Mouse (Mus musculus): Measurements from ENCODE around the gene Zbtb8b. TPM values are rescaled to one million over a fixed set of nuclear protein-coding genes. Genes with fewer than 3 reads are reported as not detected.

The Zbtb8b gene
- total RNA-seq, 2 experiments from 2014 or later, result 0.13 to 0.45 TPM

DNA sequence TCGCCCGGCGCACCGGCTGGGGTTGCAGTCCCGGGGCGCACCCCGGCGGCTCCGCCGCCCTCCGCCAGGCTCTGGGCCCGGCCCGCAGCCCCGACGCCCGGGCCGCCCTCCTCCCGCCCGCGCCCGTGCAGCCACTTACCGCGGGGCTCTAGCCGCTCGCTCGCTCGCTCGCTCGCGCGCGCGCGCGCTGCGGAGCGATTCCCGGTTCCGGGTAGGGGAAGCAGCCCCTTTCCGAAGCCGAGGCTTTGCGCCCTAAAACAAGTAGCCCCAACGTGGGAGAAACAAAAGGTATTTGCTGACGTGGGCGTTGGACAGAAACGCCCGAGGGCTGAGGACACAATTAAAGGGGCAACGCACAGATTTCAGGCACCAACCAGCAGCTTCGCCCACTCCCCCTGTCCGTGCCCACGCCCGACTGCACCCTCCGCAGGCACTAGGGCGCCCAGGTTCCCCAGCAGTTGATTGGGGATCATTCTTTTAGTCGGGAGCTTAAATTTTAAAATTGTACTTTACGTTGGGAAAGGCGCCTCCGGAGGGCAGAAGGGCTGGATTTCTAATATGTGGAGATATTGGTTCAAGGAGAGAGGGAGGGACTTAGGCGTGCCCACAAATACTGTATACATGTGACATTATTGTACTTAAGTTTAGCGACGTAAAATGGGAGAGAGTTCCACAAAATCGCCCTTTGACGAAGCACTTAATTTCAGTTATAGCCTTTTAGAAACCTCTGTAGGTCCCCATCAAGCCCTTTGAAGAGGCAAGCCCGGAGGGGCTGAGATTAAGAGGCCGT is 62.9 kb downstream of the Zbtb8b start, which contains the start of gene Zbtb8a:
TSS of gene Zbtb8a (minus strand) at position 516 of the 790 bp plus-strand sequence.
- DNase-seq (ENCODE audit: low spot score in 2 of 2), result peak; percentile 48 to 50

- DNase-seq (ENCODE audit: low spot score in 2 of 2), result peak; percentile 47 to 60
Measured at GRCm38 (mm10) chr4:129376961-129377545, 63.6 kb downstream of the Zbtb8b start.

- no peak for DNase-seq (ENCODE audit: low spot score in 2 of 2)
Measured at GRCm38 (mm10) chr4:129375821-129376220, 64.8 kb downstream of the Zbtb8b start.

Other genes starting within 250 kb of the Zbtb8b start
- gene C77080, start 179.4 kb downstream of the Zbtb8b start, total RNA-seq (2021), result 10 to 100 TPM; 18.1 to 22.1 TPM
- 1 to 10 TPM in 1 of 2 experiments, under 1 TPM in 1; 0.76 to 1.5 TPM for gene Sync, start 153.2 kb downstream of the Zbtb8b start, total RNA-seq (2021)
- 100 to 1,000 TPM; 128 to 132 TPM for gene Rbbp4, start 105.5 kb downstream of the Zbtb8b start, total RNA-seq (2021)
- 10 to 100 TPM; 49.4 to 52.4 TPM for gene Zbtb8os, start 105.2 kb downstream of the Zbtb8b start, total RNA-seq (2021)
- gene Zbtb8a, start 62.7 kb downstream of the Zbtb8b start, total RNA-seq (2021), result 1 to 10 TPM; 2.7 to 3.7 TPM
- gene Bsdc1, start 20.7 kb upstream of the Zbtb8b start, total RNA-seq (2021), result 10 to 100 TPM; 56.8 to 71.5 TPM
- not detected for gene Tssk3, start 50.2 kb upstream of the Zbtb8b start, total RNA-seq (2021)
- gene Fam229a, start 50.3 kb upstream of the Zbtb8b start, total RNA-seq (2021), result not detected
- 10 to 100 TPM; 29.3 to 30.4 TPM for gene Marcksl1, start 72.7 kb upstream of the Zbtb8b start, total RNA-seq (2021)
- gene Hdac1, start 101.9 kb upstream of the Zbtb8b start, total RNA-seq (2021), result 10 to 100 TPM; 38.9 to 48.2 TPM
- 1 to 10 TPM; 1.8 to 2.3 TPM for gene Lck, start 132.8 kb upstream of the Zbtb8b start, total RNA-seq (2021)
- gene Fam167b, start 137.7 kb upstream of the Zbtb8b start, total RNA-seq (2021), result 10 to 100 TPM; 28.2 to 31.4 TPM
- gene Eif3i, start 159.8 kb upstream of the Zbtb8b start, total RNA-seq (2021), result 100 to 1,000 TPM; 174 to 175 TPM
- 100 to 1,000 TPM in 1 of 2 experiments, 10 to 100 TPM in 1; 84.9 to 105 TPM for gene Tmem234, start 159.8 kb upstream of the Zbtb8b start, total RNA-seq (2021)
- gene Dcdc2b, start 173.4 kb upstream of the Zbtb8b start, total RNA-seq (2021), result 1 to 10 TPM; 1.5 to 1.7 TPM
- gene Iqcc, start 178.2 kb upstream of the Zbtb8b start, total RNA-seq (2021), result 10 to 100 TPM; 27.0 to 28.6 TPM
- gene Ccdc28b, start 183.1 kb upstream of the Zbtb8b start, total RNA-seq (2021), result 10 to 100 TPM; 29.6 to 35.8 TPM
- 10 to 100 TPM; 63.5 to 69.2 TPM for gene Txlna, start 200.2 kb upstream of the Zbtb8b start, total RNA-seq (2021)
- 10 to 100 TPM; 92.4 to 96.3 TPM for gene Kpna6, start 231.9 kb upstream of the Zbtb8b start, total RNA-seq (2021)